Mouse (Mus musculus) common myeloid progenitor, adult 5-6 weeks (primary cell): ENCODE results near the gene Il1f10. TPM values are rescaled to one million over a fixed set of nuclear protein-coding genes. Genes with fewer than 3 reads are reported as not detected.

Experiments used
- ATAC-seq: replicated peaks from 2 replicates; pipeline ENCODE4 v1.8.0; 2016; ENCODE audit warnings: low read depth, mild to moderate bottlenecking, moderate TSS enrichment, inconsistent platforms; ENCODE audit not compliant: poor library complexity, severe bottlenecking
- total RNA-seq: library from RNA; stranded (forward); fragments of 200-1000, 187-1606 nt; gene quantifications from 2 replicates; pipeline ENCODE4 v1.2.3, GENCODE M21; 2017

Gene Il1f10
- not detected in 2 replicates for total RNA-seq

DNA sequence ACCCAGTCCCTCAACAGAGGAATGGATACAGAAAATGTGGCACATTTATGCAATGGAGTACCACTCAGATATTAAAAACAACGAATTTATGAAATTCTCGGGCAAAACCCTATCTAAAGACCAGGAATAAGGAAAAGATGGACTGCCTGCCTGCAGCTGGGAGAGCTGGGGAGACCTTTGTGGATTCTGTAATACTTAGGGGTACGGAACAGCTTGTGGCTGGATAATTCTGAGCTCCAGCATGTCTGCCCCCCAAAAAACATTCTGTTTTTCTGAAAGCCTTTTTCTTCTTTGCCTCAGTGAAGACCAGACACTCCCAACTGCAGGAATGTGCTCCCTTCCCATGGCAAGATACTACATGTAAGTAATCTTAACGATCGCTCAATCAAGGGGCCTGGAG is at the start of gene Il1f10:
Gene Il1f10 (plus strand): TSS at position 301 of the 400 bp plus-strand sequence.
- no peak for ATAC-seq

- ATAC-seq, result no peak
Observed at GRCm38 (mm10) chr2:24267503-24267902, 23.5 kb upstream of the Il1f10 start.

GRCm38 (mm10) chr2:24273619-24274018 is 17.4 kb upstream of the Il1f10 start:
- no peak for ATAC-seq

GRCm38 (mm10) chr2:24275146-24275545 is 15.8 kb upstream of the Il1f10 start:
- ATAC-seq, result no peak

DNA sequence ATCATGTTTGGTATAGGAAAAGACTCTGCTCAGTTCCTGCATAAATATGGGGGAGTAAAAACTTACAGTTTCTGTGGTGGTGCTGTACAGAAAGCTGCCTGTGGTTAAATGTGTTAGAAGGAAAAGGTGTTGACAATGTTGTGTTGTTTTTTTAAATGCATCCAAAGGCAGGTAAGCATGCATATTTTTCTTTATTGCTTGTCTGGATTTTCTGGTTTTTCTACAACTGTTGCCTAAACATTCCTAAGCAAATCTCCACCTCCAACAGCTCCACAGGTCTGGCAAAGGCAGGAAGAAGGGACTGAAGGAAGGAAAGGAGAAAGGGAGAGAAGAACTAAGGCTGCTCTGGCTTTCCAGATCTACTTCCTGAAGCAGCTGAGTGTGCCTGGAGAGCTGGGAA is 14.3 kb upstream of the Il1f10 start, which contains the start of gene Il1f5:
Gene Il1f5 (plus strand): TSS at position 301 of the 400 bp plus-strand sequence.
- no peak for ATAC-seq

- no peak for ATAC-seq
Observed at GRCm38 (mm10) chr2:24294616-24295015, 3.6 kb downstream of the Il1f10 start.

GRCm38 (mm10) chr2:24296837-24297236 is 5.8 kb downstream of the Il1f10 start:
- ATAC-seq, result peak; percentile 82

DNA sequence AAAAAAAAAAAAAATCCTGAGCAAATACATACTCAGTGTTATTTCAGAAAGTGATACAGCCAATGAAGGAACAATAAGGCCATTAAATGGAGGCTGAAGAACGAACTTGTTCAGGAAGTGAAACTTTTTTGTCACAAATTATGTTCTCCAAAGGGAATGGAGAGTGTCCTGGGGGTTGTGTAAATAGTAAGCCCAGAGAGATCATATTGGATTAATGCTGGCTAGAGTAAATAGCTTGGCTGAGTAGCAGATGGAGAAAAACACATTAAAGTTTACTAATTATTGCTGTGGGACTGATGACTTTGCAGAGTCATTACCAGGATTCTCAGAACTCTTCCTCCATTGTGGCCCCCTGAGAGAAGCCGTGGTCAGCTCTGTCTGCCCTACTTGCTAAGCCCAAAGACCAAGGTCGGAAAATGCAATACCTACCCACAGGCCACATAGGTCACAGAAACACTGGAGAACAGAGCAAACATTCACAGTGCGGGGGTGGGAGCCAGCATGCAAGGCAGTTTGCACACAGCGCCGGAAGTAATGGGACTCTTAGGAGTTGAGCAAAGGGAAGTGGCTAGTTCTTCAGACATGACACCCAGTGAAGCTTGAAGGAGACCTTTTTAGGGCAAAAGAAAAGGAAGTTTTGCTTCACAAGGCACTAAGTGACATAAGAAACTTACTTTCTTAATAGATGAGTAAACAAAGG is 20.5 kb downstream of the Il1f10 start:
- ATAC-seq, result peak; percentile 89

GRCm38 (mm10) chr2:24316919-24317318 is 25.9 kb downstream of the Il1f10 start:
- ATAC-seq, result no peak

GRCm38 (mm10) chr2:24317919-24318598 is 27.1 kb downstream of the Il1f10 start:
- ATAC-seq, result 0 out of 2 replicates have a peak, but pooled peaks have one; percentile 36

DNA sequence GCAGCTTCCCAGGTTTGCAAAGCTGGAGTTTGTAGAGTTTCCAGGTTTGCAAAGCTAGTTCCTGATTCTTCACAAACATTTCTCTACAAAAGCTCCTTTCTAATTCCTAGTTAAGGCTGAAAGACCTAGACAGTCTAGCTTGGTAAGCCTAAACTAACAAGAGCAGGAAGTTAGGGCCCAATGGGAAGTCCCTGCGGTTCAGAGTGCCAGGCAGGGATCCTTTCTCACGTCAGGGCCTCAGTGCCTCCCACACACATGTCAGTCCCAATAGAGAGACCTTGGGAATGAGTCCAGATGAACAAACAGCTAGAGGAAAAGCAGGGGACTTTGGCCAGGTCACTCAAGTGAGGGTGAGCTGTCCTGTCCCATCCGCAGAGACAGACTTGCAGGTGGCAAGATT is 44.3 kb downstream of the Il1f10 start:
- peak; percentile 83 for ATAC-seq

DNA sequence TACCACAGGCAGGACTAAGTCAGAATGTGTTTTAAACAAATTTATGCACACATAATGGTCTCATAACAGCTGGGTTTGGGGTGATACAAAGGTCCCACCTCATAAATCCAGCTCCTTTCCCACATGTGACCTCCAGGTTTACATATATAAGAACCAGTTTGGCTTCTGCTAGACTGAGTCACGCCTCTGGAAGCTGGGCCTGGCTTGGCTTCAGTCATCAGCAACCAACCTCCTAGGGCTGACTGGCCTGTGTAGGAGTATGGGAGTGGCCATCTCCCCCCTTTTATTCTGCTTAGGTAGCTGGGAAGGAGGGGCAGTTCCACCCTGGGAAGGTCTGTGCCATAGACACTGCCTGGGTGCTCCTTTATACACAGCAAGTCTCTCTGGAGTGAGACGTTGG is 45.5 kb downstream of the Il1f10 start, which contains the start of gene Il1rn:
Gene Il1rn (plus strand): TSS at position 309 of the 400 bp plus-strand sequence.
- ATAC-seq, result no peak

DNA sequence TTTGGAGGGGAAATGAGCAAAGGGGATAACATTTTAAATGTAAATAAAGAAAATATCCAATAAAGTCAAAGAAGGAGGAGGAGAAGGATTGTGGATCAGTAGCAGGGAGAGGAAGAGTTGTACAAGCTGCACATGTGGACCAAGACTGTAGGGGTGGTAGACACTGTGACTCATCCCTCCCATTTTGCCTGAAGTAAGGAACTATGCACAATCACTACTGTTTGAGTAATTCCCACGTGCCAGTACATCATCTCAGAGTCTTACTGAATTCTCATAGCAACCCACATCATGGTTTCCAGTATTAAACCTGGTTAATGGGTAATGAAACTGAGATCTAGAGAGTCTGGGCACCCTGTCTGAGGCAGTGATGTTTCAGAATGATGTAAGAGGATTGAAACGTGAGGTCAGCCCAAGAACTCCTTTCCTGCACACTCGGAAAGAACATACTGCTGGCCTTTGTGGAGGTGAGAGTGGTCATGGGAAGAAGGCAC is 50.4 kb downstream of the Il1f10 start:
- ATAC-seq, result no peak

Other genes starting within 250 kb of the Il1f10 start
- gene Hnmt, start 241.8 kb upstream of the Il1f10 start, total RNA-seq, result 13.0 and 35.1 TPM in 2 replicates
- gene Tbpl2, start 194.6 kb upstream of the Il1f10 start, total RNA-seq, result not detected in 2 replicates
- not detected in 2 replicates for gene Il1f8, start 138.0 kb upstream of the Il1f10 start, total RNA-seq
- gene Il1f9, start 104.7 kb upstream of the Il1f10 start, total RNA-seq, result 0.24 and 0.50 TPM in 2 replicates
- not detected in 2 replicates for gene Il1f6, start 75.8 kb upstream of the Il1f10 start, total RNA-seq
- not detected in 2 replicates for gene Il1f5, start 14.2 kb upstream of the Il1f10 start, total RNA-seq
- 0.41 TPM in 1 of 2 replicates, not detected in the other for gene Il1rn, start 45.7 kb downstream of the Il1f10 start, total RNA-seq
- gene Psd4, start 76.4 kb downstream of the Il1f10 start, total RNA-seq, result 58.1 and 59.1 TPM in 2 replicates
- not detected in 2 replicates for gene Pax8, start 184.4 kb downstream of the Il1f10 start, total RNA-seq